Comparison of ENCODE assay signal across 23 mouse cellular contexts in genomic region chr11:119331970-119332369, GRCm38 (mm10). TPM values are rescaled to one million over a fixed set of nuclear protein-coding genes. Genes with fewer than 3 reads are reported as not detected.
A peak's percentile ranks its signal among the peaks of the same experiment; 100 is the strongest.
DNase-seq lines count a peak whose midpoint lies in the region; ATAC-seq and TF ChIP-seq lines count a peak whose summit lies in the region.
"Had no signal": no experiment of that assay in that cellular context is flagged by ENCODE, and none has a peak within 500 bp of the region (broad histone marks: within the 10 kb centered on the region; RNA-seq: fewer than 3 reads in every experiment).

No protein-coding gene starts in this region.

- TF ChIP-seq EP300 in liver, postnatal 0 days (IDR thresholded peaks at IDR 0.05; ENCODE audit: low read depth), result no peak
- no peak for TF ChIP-seq EP300 in ES-Bruce4 (IDR thresholded peaks at IDR 0.05; ENCODE audit: insufficient read depth, low read depth, low read length)

- no peaks in the 10 kb centered on the region for H3K4me1 ChIP-seq in liver, postnatal 0 days (ENCODE audit: insufficient read depth)
- H3K4me1 ChIP-seq in liver, embryonic 12.5 days, result no peaks in the 10 kb centered on the region
- no peaks in the 10 kb centered on the region for H3K4me1 ChIP-seq in ES-Bruce4 (ENCODE audit: control insufficient read depth, insufficient read depth, low read length)
- H3K4me1 ChIP-seq: embryonic facial prominence, embryonic 15.5 days; heart, embryonic 13.5 days; limb, embryonic 13.5 days had no signal

- no peaks in the 10 kb centered on the region for H3K36me3 ChIP-seq in liver, postnatal 0 days (replicated peaks; ENCODE audit: insufficient read depth, low read length)
- no peaks in the 10 kb centered on the region for H3K36me3 ChIP-seq in liver, embryonic 12.5 days
- H3K36me3 ChIP-seq in ES-Bruce4 (ENCODE audit: control insufficient read depth, insufficient read depth, low read length, poor library complexity, severe bottlenecking), result no peaks in the 10 kb centered on the region
- H3K36me3 ChIP-seq: embryonic facial prominence, embryonic 15.5 days; heart, embryonic 13.5 days; limb, embryonic 13.5 days had no signal

- DNase-seq in liver, postnatal 0 days, result no peak
- peak; percentile 41 to 45 for DNase-seq in B cell, adult 2 months
- DNase-seq in induced T-regulatory cell, adult 2 months (ENCODE audit: low read depth), result peak; percentile 31
- no peak for DNase-seq in ovary, postnatal 10 days (ENCODE audit: low spot score)
- no peak for DNase-seq in frontal cortex, postnatal 10 days (ENCODE audit: low spot score in 2 of 2)
- DNase-seq: adrenal gland, postnatal 14 days; cerebellum, adult 11 months; cerebellum, postnatal 14 days; forebrain, postnatal 0 days; gastrocnemius, postnatal 10 days; heart, adult 18-20 months; kidney, adult 11 months; lung, postnatal 4 days; thymus, adult 18-20 months had no signal

- WGBS in liver, postnatal 0 days (ENCODE audit: insufficient replicate concordance), result 29% methylated on average over 3 of the region's 3 CpGs
- 22% methylated on average over 3 of the region's 3 CpGs for WGBS in liver, embryonic 12.5 days (ENCODE audit: insufficient replicate concordance)

- peak; percentile 29; the same call in 1 of the 2 replicates for TF ChIP-seq CTCF in liver, postnatal 0 days (IDR thresholded peaks at IDR 0.05; ENCODE audit: low read depth)
- peak; percentile 21 for TF ChIP-seq CTCF in ES-Bruce4 (IDR thresholded peaks at IDR 0.05; ENCODE audit: low read depth, low read length)

- no peak for TF ChIP-seq POLR2A in ES-Bruce4 (IDR thresholded peaks at IDR 0.05; ENCODE audit: insufficient read depth, low read length)

- H3K9me3 ChIP-seq in liver, postnatal 0 days (ENCODE audit: low read length), result no peaks in the 10 kb centered on the region
- no peaks in the 10 kb centered on the region for H3K9me3 ChIP-seq in liver, embryonic 12.5 days (replicated peaks)
- H3K9me3 ChIP-seq in ES-Bruce4 (replicated peaks; ENCODE audit: control insufficient read depth, insufficient read depth, low read length, poor library complexity, severe bottlenecking), result no peaks in the 10 kb centered on the region
- H3K9me3 ChIP-seq: embryonic facial prominence, embryonic 15.5 days; heart, embryonic 13.5 days; limb, embryonic 13.5 days had no signal

- no peak overlapping the region for H3K4me3 ChIP-seq in liver, postnatal 0 days (ENCODE audit: low read depth, low read length)
- no peak overlapping the region for H3K4me3 ChIP-seq in liver, embryonic 12.5 days
- no peak overlapping the region for H3K4me3 ChIP-seq in ES-Bruce4 (ENCODE audit: low read depth, low read length)
- H3K4me3 ChIP-seq: embryonic facial prominence, embryonic 15.5 days; heart, embryonic 13.5 days; limb, embryonic 13.5 days had no signal

- H3K4me2 ChIP-seq in liver, postnatal 0 days (ENCODE audit: low read depth, low read length), result no peak overlapping the region
- H3K4me2 ChIP-seq in liver, embryonic 12.5 days, result no peak overlapping the region
- H3K4me2 ChIP-seq: embryonic facial prominence, embryonic 15.5 days; heart, embryonic 13.5 days; hindbrain, embryonic 14.5 days; limb, embryonic 13.5 days had no signal

- ATAC-seq in liver, postnatal 0 days, result no peak
- ATAC-seq in liver, embryonic 12.5 days, result no peak
- ATAC-seq: activated CD4-positive, CD25-positive, alpha-beta regulatory T cell, adult 4 months; forebrain, postnatal 0 days; midbrain, embryonic 16.5 days; Patski had no signal

- H3K27me3 ChIP-seq in liver, postnatal 0 days (ENCODE audit: insufficient read depth, low read length), result no peaks in the 10 kb centered on the region
- peaks cover 44% of the 10 kb centered on the region for H3K27me3 ChIP-seq in liver, embryonic 12.5 days (replicated peaks)
- H3K27me3 ChIP-seq in ES-Bruce4 (ENCODE audit: control insufficient read depth, insufficient read depth, low read length, poor library complexity, severe bottlenecking), result no peaks in the 10 kb centered on the region
- H3K27me3 ChIP-seq: Patski had no signal

- H3K9ac ChIP-seq in liver, postnatal 0 days (replicated peaks), result no peak overlapping the region
- H3K9ac ChIP-seq in liver, embryonic 12.5 days, result no peak overlapping the region
- H3K9ac ChIP-seq in ES-Bruce4 (ENCODE audit: low read depth, poor library complexity, severe bottlenecking), result no peak overlapping the region
- H3K9ac ChIP-seq: embryonic facial prominence, embryonic 15.5 days; forebrain, postnatal 0 days; heart, embryonic 13.5 days; hindbrain, embryonic 14.5 days; limb, embryonic 13.5 days had no signal

- H3K27ac ChIP-seq in liver, postnatal 0 days (ENCODE audit: low read depth), result no peak overlapping the region
- no peak overlapping the region for H3K27ac ChIP-seq in liver, embryonic 12.5 days
- H3K27ac ChIP-seq in ES-Bruce4 (ENCODE audit: insufficient read depth, low read length), result no peak overlapping the region
- H3K27ac ChIP-seq: embryonic facial prominence, embryonic 15.5 days; heart, embryonic 13.5 days; hindbrain, embryonic 14.5 days; limb, embryonic 13.5 days had no signal

RNA-seq across cellular contexts. Expression of gene Sgsh, which starts 23.4 kb away (rescaled TPM):
- 4.1 and 4.2 TPM in 2 replicates for polyA plus RNA-seq in liver, postnatal 0 days (2015; fragmentation: Nextera tagmentation; extraction: Ambion mirVana)
- 3.0 and 3.3 TPM in 2 replicates for polyA plus RNA-seq in liver, embryonic 12.5 days (2016; fragmentation: Nextera tagmentation; extraction: Ambion mirVana)
- 3.3 and 4.0 TPM in 2 replicates for polyA plus RNA-seq in ES-Bruce4 (2011; ENCODE audit: insufficient read depth, insufficient read length, low read depth, missing spikeins)

RNA-seq across cellular contexts. Expression of gene Slc26a11, which starts 23.4 kb away (rescaled TPM):
- polyA plus RNA-seq in liver, postnatal 0 days (2015; fragmentation: Nextera tagmentation; extraction: Ambion mirVana), result 2.1 and 2.2 TPM in 2 replicates
- polyA plus RNA-seq in liver, embryonic 12.5 days (2016; fragmentation: Nextera tagmentation; extraction: Ambion mirVana), result 2.6 and 2.9 TPM in 2 replicates
- polyA plus RNA-seq in ES-Bruce4 (2011; ENCODE audit: insufficient read depth, insufficient read length, low read depth, missing spikeins), result 9.2 and 10.0 TPM in 2 replicates

RNA-seq across cellular contexts. Expression of gene Card14, which starts 24.4 kb away (rescaled TPM):
- 0.06 and 0.09 TPM in 2 replicates for polyA plus RNA-seq in liver, postnatal 0 days (2015; fragmentation: Nextera tagmentation; extraction: Ambion mirVana)
- polyA plus RNA-seq in liver, embryonic 12.5 days (2016; fragmentation: Nextera tagmentation; extraction: Ambion mirVana), result 0.23 and 0.26 TPM in 2 replicates
- polyA plus RNA-seq in ES-Bruce4 (2011; ENCODE audit: insufficient read depth, insufficient read length, low read depth, missing spikeins), result not detected in 2 replicates

RNA-seq across cellular contexts. Expression of gene Eif4a3, which starts 32.1 kb away (rescaled TPM):
- 119 and 125 TPM in 2 replicates for polyA plus RNA-seq in liver, postnatal 0 days (2015; fragmentation: Nextera tagmentation; extraction: Ambion mirVana)
- 247 and 262 TPM in 2 replicates for polyA plus RNA-seq in liver, embryonic 12.5 days (2016; fragmentation: Nextera tagmentation; extraction: Ambion mirVana)
- 257 and 268 TPM in 2 replicates for polyA plus RNA-seq in ES-Bruce4 (2011; ENCODE audit: insufficient read depth, insufficient read length, low read depth, missing spikeins)

Comparison
In these comparisons a context has a peak if more than half of its experiments do, and no peak if none do; other contexts are left out.
1. DNase-seq: peak in B cell, adult 2 months (2 of 2) and induced T-regulatory cell, adult 2 months (single experiment); none in liver, postnatal 0 days (single experiment), ovary, postnatal 10 days (single experiment) and frontal cortex, postnatal 10 days (0 of 2).